Mouse (Mus musculus): Measurements from ENCODE around the gene Fcor.

The Fcor gene

DNA sequence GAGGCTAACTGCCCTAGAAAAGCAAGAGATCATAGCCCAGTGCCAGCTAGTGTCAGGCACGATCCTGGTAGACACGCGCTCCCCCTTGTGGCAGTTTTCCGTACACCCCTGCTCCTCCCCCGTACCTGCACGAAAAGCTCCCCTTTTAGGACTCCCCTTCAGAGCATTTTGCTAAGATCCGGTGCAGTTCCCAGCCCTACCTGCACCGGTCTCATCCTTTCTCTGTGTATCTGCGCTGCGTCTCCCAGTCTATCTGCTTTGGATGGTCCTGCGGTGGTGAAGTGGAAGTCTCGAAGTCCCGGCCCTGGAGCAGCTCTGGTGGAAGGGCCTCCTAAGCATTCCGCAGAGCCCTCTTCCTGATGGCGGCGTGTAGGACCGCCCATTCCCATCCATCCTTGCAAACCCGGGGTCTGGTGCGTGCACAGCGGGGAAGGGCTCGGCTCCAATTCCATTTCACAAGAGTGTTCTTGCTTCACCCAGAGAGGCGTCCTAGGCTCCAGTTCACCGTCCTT lies at the start of gene Fcor:
Fcor (minus strand) TSS at position 383 of the 512 bp plus-strand sequence.
- peak; percentile 94 for DNase-seq (ENCODE audit: low read depth)

DNA sequence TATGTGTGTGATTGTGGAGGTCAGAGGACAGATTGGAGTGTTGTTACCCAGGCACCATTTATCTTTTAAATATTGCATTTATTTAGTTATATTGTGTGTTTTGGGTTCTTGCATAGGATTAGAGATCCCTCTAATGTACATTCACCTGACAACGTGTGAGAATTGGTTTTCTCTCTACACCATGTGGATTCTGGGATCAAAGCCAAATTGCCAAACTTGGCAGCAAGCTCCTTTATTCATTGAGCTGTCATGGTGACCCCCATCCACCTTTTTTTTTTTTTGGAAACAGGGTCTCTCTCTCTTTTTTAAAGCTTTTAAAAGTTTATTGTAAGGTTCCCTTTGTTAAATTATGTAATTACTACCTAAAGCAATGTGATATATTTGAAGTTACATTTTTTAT lies 48.9 kb upstream of the Fcor start:
- peak; percentile 21 for DNase-seq (ENCODE audit: low read depth)

DNA sequence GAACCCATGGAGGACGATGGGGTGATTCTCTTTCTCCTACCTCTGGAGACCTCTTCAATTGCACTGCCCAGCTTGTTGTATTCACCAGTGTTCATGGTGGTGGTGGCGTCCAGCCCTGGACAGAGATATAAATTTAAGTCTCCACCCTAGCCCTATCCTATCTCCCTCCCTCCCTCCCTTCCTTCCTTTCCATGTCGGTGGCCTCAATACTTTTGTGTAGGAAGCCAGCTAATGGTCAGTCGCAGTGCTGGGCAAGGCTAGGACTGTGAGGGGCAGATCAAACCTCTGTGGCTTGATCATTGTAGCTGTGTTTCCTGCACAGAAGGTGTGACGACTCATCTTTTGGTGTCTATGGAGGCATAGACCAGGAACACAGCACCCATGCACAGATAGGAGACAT lies 48.4 kb upstream of the Fcor start, which contains the start of gene Clec4g:
Clec4g (minus strand) TSS at position 101 of the 400 bp plus-strand sequence.
- DNase-seq (ENCODE audit: low read depth): no peak

DNA sequence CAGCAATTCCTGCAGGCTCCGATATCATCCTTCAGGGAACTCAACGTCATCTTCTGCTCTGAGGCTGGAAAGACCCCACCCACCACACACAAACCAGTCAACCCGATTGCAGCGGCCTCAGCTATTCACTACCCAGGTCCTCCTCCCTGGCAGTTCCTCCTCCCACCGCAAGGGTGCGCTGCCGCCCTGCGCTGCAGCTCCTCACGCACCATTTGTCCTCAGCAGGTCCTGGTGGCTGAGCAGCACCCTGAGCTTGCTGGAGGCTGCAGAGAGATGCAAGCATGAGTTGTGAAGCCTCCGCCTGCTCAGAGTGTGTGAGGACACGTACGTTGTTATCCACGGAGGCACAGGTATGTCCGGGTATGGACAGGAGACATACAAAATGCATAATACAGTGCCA lies 46.4 kb upstream of the Fcor start:
- DNase-seq (ENCODE audit: low read depth): peak; percentile 72

DNA sequence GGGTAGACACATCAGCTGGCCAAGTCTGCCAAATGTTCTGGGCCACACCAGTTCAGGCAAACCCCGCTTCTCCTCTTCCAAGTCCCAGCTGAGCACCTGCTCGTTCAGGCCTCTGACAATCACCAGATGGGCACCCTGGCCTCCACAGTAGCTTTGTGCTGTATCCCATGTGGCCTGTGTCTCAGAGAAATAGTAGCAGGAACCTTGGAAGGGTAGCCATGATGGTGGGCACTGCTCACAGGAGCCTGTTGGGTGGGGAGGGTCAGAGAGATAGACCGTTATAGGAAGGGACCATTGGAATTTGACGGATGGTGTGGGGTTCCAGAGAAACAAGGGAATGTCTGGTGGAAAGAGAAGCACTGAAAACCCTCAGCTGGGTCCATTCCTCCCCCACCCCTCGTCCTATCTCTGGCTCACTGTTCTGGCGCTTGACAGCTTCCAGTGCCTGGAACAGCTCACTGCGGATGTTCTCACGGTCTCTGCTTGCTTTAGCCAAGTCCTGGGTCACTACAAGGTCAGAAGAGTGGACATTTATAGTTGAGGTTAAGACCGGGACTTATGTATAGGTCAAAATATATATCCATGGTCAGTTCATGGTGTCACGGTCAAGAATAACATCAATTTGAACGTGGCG lies 45.3 kb upstream of the Fcor start:
- no peak for DNase-seq (ENCODE audit: low read depth)

DNA sequence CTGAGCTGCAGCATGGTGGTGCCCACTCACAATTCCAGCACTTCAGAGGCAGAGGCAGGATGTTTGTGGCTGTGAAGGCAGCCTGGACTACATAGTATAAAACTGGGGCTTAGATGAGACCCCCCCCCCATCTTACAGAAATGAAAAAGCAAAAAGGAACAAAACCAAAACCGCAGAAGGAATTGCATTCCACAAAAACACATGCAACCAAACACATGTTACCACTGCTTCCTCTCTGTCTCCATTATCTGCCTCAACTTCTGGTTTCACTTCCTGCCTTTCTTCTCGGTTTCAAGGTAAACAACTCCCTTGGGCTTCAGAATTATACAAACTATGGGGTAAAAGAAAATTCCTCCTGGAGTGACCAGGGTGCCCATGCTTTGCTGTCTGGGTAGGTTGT lies 39.5 kb upstream of the Fcor start:
- DNase-seq (ENCODE audit: low read depth): no peak

DNA sequence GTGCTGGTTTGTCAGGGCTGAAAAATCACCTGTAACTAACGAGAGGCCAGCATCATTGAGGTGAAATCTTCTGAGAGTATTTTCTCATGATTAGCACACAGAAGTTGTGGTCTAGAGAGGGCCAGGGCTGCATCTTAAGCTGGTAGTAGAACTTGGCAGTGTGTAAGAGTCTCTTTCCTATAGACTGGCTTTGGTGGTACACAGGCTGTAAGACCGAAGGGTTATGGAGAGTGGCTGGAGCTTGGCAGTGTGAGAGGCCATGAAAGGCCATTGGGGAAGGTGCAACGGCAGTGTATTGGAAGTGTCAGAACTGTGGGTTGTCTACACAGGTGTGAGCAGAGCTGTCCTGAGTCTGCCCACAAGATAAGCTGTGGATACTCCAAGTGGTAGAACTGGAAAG lies 38.1 kb upstream of the Fcor start:
- no peak for DNase-seq (ENCODE audit: low read depth)

DNA sequence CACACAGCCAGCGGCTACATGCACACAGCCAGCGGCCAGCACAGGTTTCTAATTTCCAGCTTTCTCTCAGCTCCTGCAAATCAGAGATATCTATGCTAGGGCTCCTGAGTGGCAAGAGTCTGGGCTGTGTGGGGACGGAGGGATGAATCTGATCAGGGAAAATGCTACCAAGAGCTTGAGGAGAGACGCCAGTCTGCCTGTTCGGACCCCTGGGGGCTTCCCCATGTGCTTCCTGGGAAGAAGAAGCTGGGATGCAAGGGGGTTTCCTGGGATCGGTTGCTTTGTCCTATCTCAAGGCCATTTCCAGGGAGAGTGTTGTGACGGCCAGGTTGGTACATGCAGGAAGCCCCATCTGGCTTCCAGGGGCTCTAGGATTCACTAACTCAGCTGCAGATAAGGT lies 35.4 kb upstream of the Fcor start:
- DNase-seq (ENCODE audit: low read depth): no peak

DNA sequence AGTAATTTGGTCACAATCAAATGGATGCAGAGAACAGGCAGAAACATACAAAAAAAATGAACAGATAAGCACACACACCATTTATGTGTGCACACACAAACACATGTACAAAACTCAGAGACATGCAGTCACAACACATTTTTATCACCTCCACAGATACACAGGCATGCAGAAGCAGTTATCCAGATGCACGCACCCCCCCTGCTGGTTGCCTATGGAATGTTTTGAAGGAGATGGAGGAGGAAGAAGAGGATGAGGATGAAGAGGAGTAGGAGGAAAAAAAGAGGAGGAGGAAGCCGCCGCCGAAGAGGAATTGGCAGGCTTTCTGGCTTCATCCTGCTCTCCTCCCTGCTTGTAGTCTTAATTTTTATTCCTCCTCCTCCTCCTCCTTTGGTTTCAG lies 33.5 kb upstream of the Fcor start:
- peak; percentile 44 for DNase-seq (ENCODE audit: low read depth)

DNA sequence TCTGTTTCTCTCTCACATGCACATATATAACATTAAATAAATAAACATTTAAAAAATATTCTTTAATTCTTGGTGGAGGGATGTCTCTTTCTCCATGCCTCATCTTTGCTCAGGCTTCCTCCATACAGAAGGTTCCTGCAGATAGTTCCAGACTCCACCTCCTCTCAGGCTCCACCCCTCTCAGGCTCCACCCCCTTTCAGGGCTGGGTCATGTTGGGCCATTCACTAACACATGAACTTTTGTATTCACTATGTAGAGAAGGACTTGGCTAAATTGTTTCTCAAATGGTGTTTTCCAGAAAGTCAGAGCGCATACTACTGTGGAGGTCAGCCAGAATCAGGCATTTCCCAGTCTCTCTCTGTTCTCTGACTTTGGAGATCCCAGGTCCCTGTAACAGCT lies 29.3 kb upstream of the Fcor start:
- DNase-seq (ENCODE audit: low read depth): no peak

DNA sequence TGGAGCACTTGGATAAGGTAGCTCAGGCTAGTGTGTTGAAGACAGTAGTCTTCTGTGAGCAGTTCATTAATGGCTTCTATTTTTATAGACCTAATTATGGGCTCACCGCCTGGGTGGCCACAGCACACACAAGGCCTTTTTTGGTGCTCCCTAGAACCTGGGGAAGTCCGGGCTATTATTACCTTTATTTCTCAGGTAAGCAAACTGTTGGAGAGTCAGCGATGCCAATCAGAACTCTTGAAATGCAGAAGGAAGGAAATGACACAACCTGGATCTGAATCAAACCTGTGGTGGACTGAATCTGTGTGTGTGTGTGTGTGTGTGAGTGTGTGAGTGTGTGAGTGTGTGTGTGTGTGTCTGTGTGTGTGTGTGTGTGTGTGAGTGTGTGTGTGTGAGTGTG lies 22.0 kb upstream of the Fcor start, which contains the start of gene Fcer2a:
Fcer2a (minus strand) TSS at position 55 of the 400 bp plus-strand sequence.
- no peak for DNase-seq (ENCODE audit: low read depth)

DNA sequence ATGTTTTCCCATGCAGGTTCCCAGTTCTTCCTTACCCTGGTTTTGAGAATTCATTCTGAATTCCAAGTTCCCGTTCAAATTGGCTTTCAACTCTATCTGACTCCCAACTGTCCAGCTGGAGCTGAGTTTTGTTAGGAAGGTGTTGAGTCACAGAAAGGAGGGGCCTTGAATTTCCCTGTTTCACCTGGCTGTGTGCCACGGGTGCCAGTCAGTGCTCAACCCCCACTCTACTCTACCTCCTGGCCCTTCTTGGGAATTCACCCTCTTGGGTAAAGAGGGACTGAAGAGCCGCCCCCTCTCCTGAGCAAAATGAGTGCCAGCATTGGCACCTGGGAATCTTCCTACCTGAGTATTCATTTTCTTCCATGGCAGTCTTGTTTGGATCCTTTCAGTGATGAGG lies 18.6 kb upstream of the Fcor start:
- DNase-seq (ENCODE audit: low read depth): peak; percentile 43

DNA sequence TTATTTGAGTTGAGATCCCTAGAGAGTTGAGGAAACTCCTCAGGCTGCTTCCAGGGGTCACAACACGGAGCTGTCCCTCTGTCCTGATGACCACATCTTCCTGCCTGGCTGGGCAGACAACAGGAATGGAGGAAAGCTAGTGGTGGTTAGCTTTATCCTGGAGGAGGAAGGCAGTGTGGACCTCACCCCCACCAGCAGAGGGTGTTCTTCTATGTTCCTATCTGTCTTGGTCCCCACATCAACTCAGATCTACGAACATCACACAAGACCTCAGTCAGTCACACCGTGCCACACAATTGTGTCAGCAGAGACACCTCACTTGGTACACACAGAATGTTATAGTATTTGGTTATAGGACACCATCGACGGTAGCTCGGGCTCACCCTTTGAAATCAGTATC lies 15.4 kb upstream of the Fcor start:
- DNase-seq (ENCODE audit: low read depth): no peak

DNA sequence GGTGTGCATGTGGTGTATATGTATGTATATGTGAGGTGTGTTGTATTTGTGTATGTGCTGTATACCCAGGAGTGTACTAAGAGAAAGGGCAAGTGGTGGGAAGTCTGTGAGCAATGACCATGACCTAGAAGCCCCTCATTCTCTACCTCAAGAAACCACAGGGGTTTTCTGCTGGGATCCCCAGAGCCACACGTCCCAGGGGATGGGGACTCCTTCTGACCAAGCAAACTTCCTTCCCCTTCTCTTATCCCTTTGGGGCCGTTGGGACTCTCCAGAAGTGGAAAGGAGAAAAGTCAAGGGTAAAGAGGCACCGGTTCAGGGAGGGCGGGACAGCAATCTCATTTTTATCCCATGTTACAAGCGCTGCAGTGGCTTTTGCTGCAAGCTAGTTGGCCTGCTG lies 13.3 kb upstream of the Fcor start:
- no peak for DNase-seq (ENCODE audit: low read depth)

DNA sequence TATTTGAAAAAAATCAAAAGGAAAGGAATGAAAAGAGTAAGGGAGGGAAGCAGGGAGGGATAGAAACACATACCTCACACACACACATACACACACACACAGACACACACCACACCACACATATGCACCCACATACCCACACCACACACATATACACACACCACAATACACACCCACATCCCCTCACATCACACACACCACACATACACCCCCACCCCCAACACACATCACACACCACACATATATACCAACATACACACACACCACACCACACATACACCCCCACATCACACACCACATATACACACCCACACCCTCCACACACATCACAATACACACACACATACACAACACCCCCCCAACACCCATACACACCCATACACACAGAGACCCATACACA lies 12.4 kb upstream of the Fcor start:
- no peak for DNase-seq (ENCODE audit: low read depth)

DNA sequence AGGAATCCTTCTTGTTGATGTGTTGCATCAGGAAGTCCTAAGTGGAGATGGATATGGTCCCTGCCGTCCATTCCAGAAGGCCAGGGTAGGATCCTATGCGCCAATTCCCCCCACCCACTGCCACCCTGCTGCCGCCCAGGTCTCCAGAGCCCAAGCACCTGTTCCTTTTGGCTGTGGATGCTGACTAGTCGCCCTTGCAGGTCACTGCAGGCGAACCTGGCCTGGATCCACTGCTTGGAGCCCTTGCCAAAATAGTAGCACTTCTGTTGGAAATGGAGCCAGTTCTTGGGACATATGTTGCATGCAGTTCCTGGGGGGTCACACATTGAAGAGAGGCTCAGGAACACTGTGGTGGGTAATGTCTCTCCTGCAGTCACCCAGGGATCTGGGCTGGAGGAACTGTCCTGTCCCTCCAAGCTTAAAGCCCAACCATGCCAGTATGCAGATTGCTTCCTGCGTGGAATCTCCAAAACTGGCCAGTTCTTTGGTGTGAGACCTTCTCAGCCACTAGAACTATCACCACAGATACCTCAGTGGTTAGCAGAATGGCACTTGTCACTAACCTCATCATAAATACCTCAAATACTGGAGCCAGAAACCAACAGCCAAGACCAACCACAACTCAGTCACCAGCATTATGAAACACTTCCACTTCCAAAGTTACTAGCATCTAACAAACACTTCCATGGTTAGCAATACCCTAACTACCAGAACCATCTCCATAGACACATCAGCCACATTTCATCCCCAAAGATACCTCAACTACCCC lies 11.4 kb upstream of the Fcor start:
- no peak for DNase-seq (ENCODE audit: low read depth)

DNA sequence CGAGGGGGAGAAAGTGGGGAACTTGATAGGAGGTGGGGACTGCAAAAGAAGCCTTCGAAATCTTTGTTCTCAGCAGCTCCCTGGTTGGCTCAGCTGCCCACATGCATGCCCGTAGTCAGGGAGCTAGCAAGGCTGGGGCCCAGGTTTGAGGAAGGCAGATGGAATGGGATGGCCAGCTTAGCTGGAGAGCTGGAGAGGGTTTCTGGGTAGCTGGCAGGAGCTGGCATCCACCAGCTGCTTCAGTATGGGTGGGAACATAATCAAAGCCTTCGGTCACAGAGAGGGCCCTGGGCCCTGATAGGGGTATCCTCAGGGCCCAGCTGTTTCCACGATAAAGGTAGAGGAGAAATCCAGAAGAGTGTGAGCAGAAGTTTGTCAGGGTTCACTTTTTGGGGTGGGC lies 10.3 kb upstream of the Fcor start:
- DNase-seq (ENCODE audit: low read depth): no peak

DNA sequence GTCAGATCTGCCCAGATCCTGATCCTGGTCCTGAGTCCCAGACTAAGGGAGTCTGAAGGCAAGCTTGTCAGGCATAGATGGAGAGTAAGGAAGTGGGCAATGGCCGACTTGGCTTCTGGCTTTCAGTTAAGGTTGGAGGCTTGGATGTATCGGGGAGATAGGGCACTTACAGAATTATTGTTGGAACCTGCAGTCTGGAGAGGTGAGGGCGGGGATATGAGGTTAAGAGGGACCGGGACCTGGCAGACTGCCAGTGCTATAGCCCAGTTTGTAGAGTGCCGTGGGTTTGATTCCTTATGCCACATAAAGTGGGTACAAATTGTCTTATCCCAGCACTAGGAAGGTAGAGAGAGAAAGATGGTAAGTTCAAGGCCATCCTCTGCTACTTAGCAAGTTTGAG lies 7.5 kb upstream of the Fcor start:
- DNase-seq (ENCODE audit: low read depth): no peak

DNA sequence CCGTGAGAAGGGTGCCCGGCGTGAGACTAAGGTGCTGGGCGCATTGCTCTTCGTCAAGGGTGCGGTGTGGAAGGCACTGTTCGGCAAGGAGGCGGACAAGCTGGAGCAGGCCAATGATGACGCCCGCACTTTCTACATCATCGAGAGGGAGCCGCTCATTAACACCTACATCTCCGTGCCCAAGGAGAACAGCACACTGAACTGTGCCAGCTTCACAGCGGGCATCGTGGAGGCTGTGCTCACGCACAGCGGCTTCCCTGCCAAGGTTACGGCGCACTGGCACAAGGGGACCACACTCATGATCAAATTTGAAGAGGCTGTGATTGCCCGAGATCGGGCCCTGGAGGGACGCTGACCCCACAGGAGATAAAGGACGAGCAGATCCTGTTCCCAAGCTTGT lies 7.1 kb upstream of the Fcor start:
- DNase-seq (ENCODE audit: low read depth): no peak

DNA sequence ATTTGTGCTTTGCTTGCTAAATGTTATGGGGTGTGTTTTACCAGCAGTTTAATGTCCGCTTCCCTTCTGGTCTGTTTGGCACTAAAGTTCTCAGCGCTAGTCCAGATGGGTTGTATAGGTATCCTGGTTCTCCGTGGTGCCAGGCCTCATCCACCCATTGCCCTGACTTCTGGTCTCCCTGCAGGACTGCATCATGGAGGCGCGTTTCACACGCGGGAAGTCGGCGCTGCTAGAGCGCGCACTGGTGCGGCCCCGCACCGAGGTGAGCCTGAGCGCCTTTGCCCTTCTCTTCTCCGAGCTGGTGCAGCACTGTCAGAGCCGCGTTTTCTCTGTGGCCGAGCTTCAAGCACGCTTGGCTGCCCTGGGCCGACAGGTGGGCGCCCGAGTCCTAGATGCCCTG lies 6.7 kb upstream of the Fcor start:
- DNase-seq (ENCODE audit: low read depth): no peak

DNA sequence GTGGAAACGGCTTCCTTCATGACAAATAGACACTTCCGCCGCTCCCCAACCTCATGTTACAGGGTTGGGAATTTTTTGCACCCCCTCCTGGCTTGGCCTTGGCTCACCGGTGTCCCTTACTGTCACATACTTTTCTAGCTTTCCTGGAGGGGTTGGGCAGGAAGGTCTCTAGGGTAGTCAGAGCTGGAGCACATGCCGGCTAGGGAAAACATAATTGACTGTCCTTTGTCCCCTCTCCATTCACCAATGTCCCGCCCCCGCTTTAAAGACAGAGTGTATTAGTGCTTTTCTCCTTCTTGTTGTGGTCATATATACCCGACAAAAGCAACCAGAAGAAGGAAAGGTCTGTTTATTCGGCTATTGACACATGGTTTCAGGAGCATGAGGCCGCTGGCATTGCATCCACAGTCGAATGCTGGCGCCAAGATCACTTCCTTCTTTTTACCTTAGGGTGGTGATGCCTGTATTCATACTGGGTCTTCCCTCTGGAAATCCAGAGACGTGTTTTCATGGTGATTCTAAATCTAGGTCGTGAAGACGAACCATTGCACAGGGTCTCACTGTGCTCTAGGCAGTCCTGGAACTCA lies 4.9 kb upstream of the Fcor start:
- no peak for DNase-seq (ENCODE audit: low read depth)

DNA sequence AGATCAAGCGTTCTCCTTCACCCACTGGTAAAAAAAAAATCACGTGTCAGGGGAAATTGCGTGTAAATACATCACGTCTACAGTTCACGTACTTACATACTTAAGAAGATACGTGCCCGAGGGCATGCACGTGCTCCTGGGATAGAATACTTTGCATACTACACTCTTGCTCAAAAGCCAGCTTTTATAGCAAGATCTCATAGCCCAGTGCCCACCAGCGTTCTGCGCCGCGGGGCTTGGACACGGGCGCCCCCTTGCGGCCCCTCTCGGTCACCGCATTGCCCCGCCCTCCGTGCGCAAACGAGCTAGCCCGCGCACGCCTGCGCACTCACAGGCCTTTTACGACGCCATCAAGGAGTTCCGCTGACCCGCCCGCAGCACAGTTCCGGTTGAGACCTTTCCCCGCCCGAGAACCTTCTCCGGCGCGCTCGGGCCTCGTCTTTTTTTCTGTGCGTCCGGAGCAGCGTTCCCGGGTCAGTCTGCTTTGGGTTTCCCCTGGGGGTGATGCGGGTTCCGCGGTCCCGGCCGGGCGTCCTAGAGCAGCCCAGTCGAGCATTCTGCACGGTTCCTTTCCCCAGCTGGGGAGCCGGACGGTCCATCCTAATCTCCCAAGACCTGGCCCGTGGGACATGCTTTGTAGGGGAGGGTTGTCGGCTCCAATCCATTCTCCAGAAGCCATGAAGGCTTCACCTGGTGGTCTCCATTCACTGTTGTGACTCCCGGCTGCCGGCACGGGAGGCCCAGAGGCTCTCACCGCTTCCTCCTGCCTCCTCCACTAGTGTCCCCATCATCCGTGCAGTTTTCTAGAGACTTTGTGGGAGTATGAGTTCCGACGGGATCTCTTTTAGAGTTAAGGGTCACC lies 4.2 kb upstream of the Fcor start, which contains the start of gene Trappc5:
Trappc5 (plus strand) TSS at position 169 of the 862 bp plus-strand sequence.
- DNase-seq (ENCODE audit: low read depth): peak; percentile 98

All from NIH3T3 (cell line).